Mouse (Mus musculus) induced T-regulatory cell, adult 2 months (primary cell): ENCODE measurements around the gene Ly6g5c.
"Not testable (repeated sequence)": the region's sequence is repeated elsewhere in the genome, so short reads cannot be mapped to it uniquely, and the experiment has no call there.

Experiments
- DNase-seq: peaks from one replicate; pipeline ENCODE4 v3.0.0-alpha.2; 2012; ENCODE audit warnings: low read depth

Ly6g5c gene

GRCm38 (mm10) chr17:35106522-35106921, 1.6 kb upstream of the Ly6g5c start:
- DNase-seq = no peak

- no peak for DNase-seq
Measured at GRCm38 (mm10) chr17:35111774-35112173, 3.7 kb downstream of the Ly6g5c start.

GRCm38 (mm10) chr17:35115046-35116019, 7.3 kb downstream of the Ly6g5c start, which contains the start of gene Ly6g5b:
Gene Ly6g5b, minus strand, starts transcription at chr17:35115428.
- DNase-seq = peak; percentile 73

- no peak for DNase-seq
Measured at GRCm38 (mm10) chr17:35120745-35121142, 12.7 kb downstream of the Ly6g5c start.

- DNase-seq = peak; percentile 99
Measured at GRCm38 (mm10) chr17:35121143-35121799, 13.2 kb downstream of the Ly6g5c start, which contains the start of gene Gpank1. Gene Gpank1, plus strand, starts transcription at chr17:35121455.

- DNase-seq = peak; percentile 83
Measured at GRCm38 (mm10) chr17:35121871-35122303, 13.8 kb downstream of the Ly6g5c start, which contains the start of gene Csnk2b. Gene Csnk2b, minus strand, starts transcription at chr17:35122053.

GRCm38 (mm10) chr17:35123287-35123686, 15.2 kb downstream of the Ly6g5c start:
- DNase-seq = not testable (repeated sequence)

GRCm38 (mm10) chr17:35124261-35124896, 16.3 kb downstream of the Ly6g5c start:
- DNase-seq = not testable (repeated sequence)

- DNase-seq = no peak
Measured at GRCm38 (mm10) chr17:35125081-35125480, 17.0 kb downstream of the Ly6g5c start.

GRCm38 (mm10) chr17:35125578-35125977, 17.5 kb downstream of the Ly6g5c start:
- no peak for DNase-seq

GRCm38 (mm10) chr17:35126206-35126611, 18.1 kb downstream of the Ly6g5c start, which contains the start of gene D17H6S53E:
Gene D17H6S53E, plus strand, starts transcription at chr17:35126373.
- peak; percentile 89 for DNase-seq

GRCm38 (mm10) chr17:35127017-35127416, 18.9 kb downstream of the Ly6g5c start:
- no peak for DNase-seq

GRCm38 (mm10) chr17:35128996-35129395, 20.9 kb downstream of the Ly6g5c start:
- no peak for DNase-seq

GRCm38 (mm10) chr17:35131038-35131437, 23.0 kb downstream of the Ly6g5c start:
- no peak for DNase-seq

- DNase-seq = no peak
Measured at GRCm38 (mm10) chr17:35131500-35132173, 23.6 kb downstream of the Ly6g5c start, which contains the start of gene Apom. Gene Apom, minus strand, starts transcription at chr17:35132050.

GRCm38 (mm10) chr17:35132174-35132560, 24.1 kb downstream of the Ly6g5c start:
- no peak for DNase-seq

- no peak for DNase-seq
Measured at GRCm38 (mm10) chr17:35133517-35133916, 25.4 kb downstream of the Ly6g5c start.

GRCm38 (mm10) chr17:35134801-35135590, 26.9 kb downstream of the Ly6g5c start, which contains the start of gene Bag6:
Gene Bag6, plus strand, starts transcription at chr17:35135178.
- DNase-seq = peak; percentile 98

- DNase-seq = no peak
Measured at GRCm38 (mm10) chr17:35135591-35136320, 27.7 kb downstream of the Ly6g5c start.

- no peak for DNase-seq
Measured at GRCm38 (mm10) chr17:35139269-35139668, 31.2 kb downstream of the Ly6g5c start.
